Mouse (Mus musculus) C2C12 (cell line): ENCODE data around the gene Pigk.

Experiments
- CEBPB ChIP-seq: IDR thresholded peaks from one replicate; pipeline ENCODE4 v1.6.1; 2011; ENCODE audit warnings: low read depth, mild to moderate bottlenecking, control low read depth, moderate library complexity
- CTCF ChIP-seq: IDR thresholded peaks from one replicate; pipeline ENCODE4 v1.5.1; 2011; ENCODE audit not compliant: control insufficient read depth, insufficient read depth, insufficient read length
- FOSL1 ChIP-seq: IDR thresholded peaks from one replicate; pipeline ENCODE4 v1.8.0; 2011; ENCODE audit warnings: mild to moderate bottlenecking, low read length; ENCODE audit not compliant: poor library complexity, insufficient read depth, severe bottlenecking
- MAX ChIP-seq: IDR thresholded peaks from one replicate; pipeline ENCODE4 v1.6.1; 2011; ENCODE audit warnings: mild to moderate bottlenecking, control low read depth
- MYOD1 ChIP-seq: IDR thresholded peaks from one replicate; pipeline ENCODE4 v1.6.1; 2011; ENCODE audit warnings: low read depth; ENCODE audit not compliant: control insufficient read depth, insufficient read length
- MYOG ChIP-seq: IDR thresholded peaks from one replicate; pipeline ENCODE4 v1.6.1; 2011; ENCODE audit not compliant: control insufficient read depth, insufficient read length; ENCODE audit errors: extremely low read depth
- USF1 ChIP-seq: IDR thresholded peaks from one replicate; pipeline ENCODE4 v1.6.1; 2011; ENCODE audit warnings: low read depth, mild to moderate bottlenecking, control low read depth, moderate library complexity

- TF ChIP-seq CTCF: no peak
- TF ChIP-seq USF1: no peak
- TF ChIP-seq MYOD1: no peak
- no peak for TF ChIP-seq MAX
- no peak for TF ChIP-seq CEBPB
- no peak for TF ChIP-seq MYOG
- TF ChIP-seq FOSL1: no peak
Observed at GRCm38 (mm10) chr3:152958358-152959150, 244.7 kb downstream of the Pigk start.
